Mouse (Mus musculus) ES-Bruce4 (cell line): ENCODE data around the gene Gm13283.
"Not testable (repeated sequence)": the region's sequence is repeated elsewhere in the genome, so short reads cannot be mapped to it uniquely, and the experiment has no call there.

Source experiments
- EP300 ChIP-seq: IDR thresholded peaks from 2 replicates; pipeline ENCODE4 v1.6.1; 2011; ENCODE audit warnings: low read depth, low read length; ENCODE audit not compliant: insufficient read depth
- POLR2A ChIP-seq: IDR thresholded peaks from one replicate; pipeline ENCODE4 v1.8.1; 2011; ENCODE audit warnings: low read length; ENCODE audit not compliant: insufficient read depth

DNA sequence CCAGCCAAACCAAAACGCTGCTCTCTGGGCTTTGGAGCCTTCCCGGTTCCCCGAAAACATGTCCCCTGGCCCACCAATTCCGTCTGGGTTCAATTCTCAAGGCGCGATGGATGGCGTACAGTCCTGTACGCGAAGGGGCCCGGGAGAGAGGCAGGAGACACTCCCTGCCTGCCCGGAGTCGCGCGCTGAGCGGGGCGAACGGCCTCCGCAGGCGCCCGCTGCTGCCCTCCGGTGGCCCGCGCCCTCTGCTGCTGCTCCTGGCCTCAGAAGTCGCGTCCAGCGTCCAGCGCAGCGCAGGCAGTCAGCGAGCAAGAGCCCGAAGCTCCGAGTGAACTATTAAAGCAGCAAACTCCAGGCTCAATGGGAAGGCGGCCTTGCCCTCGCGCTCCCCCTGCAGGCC lies 45.8 kb downstream of the Gm13283 start:
- TF ChIP-seq EP300, POLR2A: not testable (repeated sequence)
